Comparison of ENCODE assay signal across 17 mouse cellular contexts in the genomic region with DNA sequence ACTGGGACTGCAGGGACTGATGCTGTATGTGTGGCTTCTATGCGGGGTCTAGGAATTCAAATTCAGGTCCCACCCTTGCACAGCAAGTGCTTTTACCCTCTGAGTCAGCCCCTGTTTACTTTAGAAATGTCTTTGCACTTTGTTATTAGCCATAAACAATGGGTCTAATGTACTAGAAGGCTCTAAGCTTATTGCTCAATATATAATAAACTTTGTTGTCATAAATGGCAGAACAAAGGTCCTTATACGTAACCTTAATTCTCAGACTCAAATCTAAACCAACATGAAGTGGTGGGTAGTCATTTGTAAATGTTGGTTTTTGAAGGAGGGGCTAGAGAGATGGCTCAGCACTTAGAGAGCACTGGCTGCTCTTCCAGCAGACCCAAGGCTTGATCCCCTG.
"Had no signal": no experiment of that assay in that cellular context is flagged by ENCODE, and none has a peak within 500 bp of the region (broad histone marks: within the 10 kb centered on the region; RNA-seq: fewer than 3 reads in every experiment).

No protein-coding gene starts in this region.

- DNase-seq: retina, postnatal 1 day; right cerebral cortex, adult 18-20 months; right cerebral cortex, postnatal 14 days; right cerebral cortex, postnatal 25 days; right cerebral cortex, postnatal 4 days; spleen, adult 18-20 months; thymus, adult 18-20 months; thymus, adult 2 months; thymus, postnatal 14 days; thymus, postnatal 25 days; thymus, postnatal 36 days; thymus, postnatal 4 days had no signal

- H3K4me3 ChIP-seq: neural tube, embryonic 12.5 days; neural tube, embryonic 13.5 days; neural tube, embryonic 15.5 days; stomach, embryonic 15.5 days had no signal

- H3K9me3 ChIP-seq: neural tube, embryonic 12.5 days; neural tube, embryonic 13.5 days; neural tube, embryonic 15.5 days; stomach, embryonic 15.5 days had no signal

- H3K9ac ChIP-seq: neural tube, embryonic 12.5 days; neural tube, embryonic 13.5 days; neural tube, embryonic 15.5 days; stomach, embryonic 15.5 days had no signal

- H3K4me2 ChIP-seq: neural tube, embryonic 12.5 days; neural tube, embryonic 13.5 days; neural tube, embryonic 15.5 days; stomach, embryonic 15.5 days had no signal

- H3K27me3 ChIP-seq: neural tube, embryonic 12.5 days; neural tube, embryonic 13.5 days; neural tube, embryonic 15.5 days; stomach, embryonic 15.5 days had no signal

- H3K27ac ChIP-seq: neural tube, embryonic 12.5 days; neural tube, embryonic 13.5 days; neural tube, embryonic 15.5 days; stomach, embryonic 15.5 days; stomach, postnatal 0 days had no signal

- H3K4me1 ChIP-seq: neural tube, embryonic 12.5 days; neural tube, embryonic 13.5 days; neural tube, embryonic 15.5 days; stomach, embryonic 15.5 days had no signal
